Mouse (Mus musculus) myocyte (in vitro differentiated cells): ENCODE data around the gene Prss16.

ENCODE experiments used
- CEBPB ChIP-seq: IDR thresholded peaks from 2 replicates; pipeline ENCODE4 v1.6.1; 2011; ENCODE audit warnings: mild to moderate bottlenecking, moderate library complexity; ENCODE audit not compliant: poor library complexity, insufficient read depth, severe bottlenecking
- E2F4 ChIP-seq: IDR thresholded peaks from one replicate; pipeline ENCODE4 v1.6.1; 2011; ENCODE audit warnings: mild to moderate bottlenecking, control low read depth, moderate library complexity; ENCODE audit not compliant: insufficient read depth
- MAX ChIP-seq: IDR thresholded peaks from one replicate; pipeline ENCODE4 v1.6.1; 2011; ENCODE audit warnings: low read depth, mild to moderate bottlenecking, control low read depth
- MYOD1 ChIP-seq, 3 experiments: IDR thresholded peaks; one replicate each; pipeline ENCODE4 v1.6.1; 2011; ENCODE audit warnings: control low read depth in 2 of 3, low read depth in 2 of 3, mild to moderate bottlenecking in 2 of 3, moderate library complexity in 1 of 3; ENCODE audit not compliant: insufficient read length in 2 of 3, control insufficient read depth in 1 of 3
- MYOG ChIP-seq, 3 experiments: IDR thresholded peaks; one replicate each; pipeline ENCODE4 v1.6.1; 2011; ENCODE audit warnings: control low read depth in 2 of 3, low read depth in 2 of 3, mild to moderate bottlenecking in 2 of 3; ENCODE audit not compliant: insufficient read length in 2 of 3, control insufficient read depth in 1 of 3, insufficient read depth in 1 of 3
- POLR2A ChIP-seq: IDR thresholded peaks from one replicate; pipeline ENCODE4 v1.6.1; 2011; ENCODE audit warnings: low read depth, mild to moderate bottlenecking, control low read depth, moderate library complexity; ENCODE audit not compliant: insufficient read length
- POLR2AphosphoS2 ChIP-seq: IDR thresholded peaks from one replicate; pipeline ENCODE4 v1.6.1; 2011; ENCODE audit warnings: low read depth, control low read depth; ENCODE audit not compliant: insufficient read length
- REST ChIP-seq: IDR thresholded peaks from one replicate; pipeline ENCODE4 v1.6.1; 2011; ENCODE audit warnings: mild to moderate bottlenecking, control low read depth, moderate library complexity; ENCODE audit not compliant: insufficient read depth, insufficient read length
- SRF ChIP-seq: IDR thresholded peaks from one replicate; pipeline ENCODE4 v1.6.1; 2011; ENCODE audit warnings: low read depth; ENCODE audit not compliant: control insufficient read depth, insufficient read length
- TCF12 ChIP-seq: IDR thresholded peaks from one replicate; pipeline ENCODE4 v1.6.1; 2011; ENCODE audit warnings: mild to moderate bottlenecking, control low read depth; ENCODE audit not compliant: poor library complexity, insufficient read depth, severe bottlenecking
- TCF3 ChIP-seq: IDR thresholded peaks from one replicate; pipeline ENCODE4 v1.6.1; 2011; ENCODE audit warnings: low read depth, control low read depth; ENCODE audit not compliant: insufficient read length
- USF1 ChIP-seq: IDR thresholded peaks from one replicate; pipeline ENCODE4 v1.6.1; 2011; ENCODE audit warnings: low read depth, mild to moderate bottlenecking, control low read depth, moderate library complexity

DNA sequence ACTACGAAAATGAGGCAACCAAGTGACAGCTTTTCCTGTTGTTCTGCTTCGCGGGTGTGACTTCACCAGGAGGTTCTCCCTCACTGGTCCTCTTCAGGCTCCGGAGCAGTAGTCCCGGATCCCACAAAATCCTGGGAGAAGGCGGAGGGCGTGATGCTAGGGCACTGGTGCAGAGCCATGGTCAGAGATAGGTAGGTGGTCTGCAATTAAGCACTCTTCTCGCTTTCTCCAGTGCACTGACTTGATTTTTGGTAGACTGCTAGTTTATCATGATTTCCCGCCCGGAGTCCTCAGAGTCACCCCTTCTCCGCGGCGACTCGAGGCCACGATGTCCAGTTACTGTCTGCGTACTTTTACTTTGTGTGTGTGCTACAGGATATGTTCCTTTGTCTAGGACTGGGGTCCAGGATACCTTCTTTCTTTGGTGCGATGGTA lies 4.9 kb upstream of the Prss16 start:
- TF ChIP-seq POLR2AphosphoS2: no peak
- TF ChIP-seq POLR2A: no peak
- TF ChIP-seq MYOD1 (IDR thresholded peaks at IDR 0.05; ENCODE audit: control insufficient read depth in 1 of 3, insufficient read length in 2 of 3, low read depth in 2 of 3): no peak
- TF ChIP-seq TCF3: no peak
- no peak for TF ChIP-seq USF1
- TF ChIP-seq MAX: no peak
- TF ChIP-seq REST: no peak
- no peak for TF ChIP-seq CEBPB
- TF ChIP-seq E2F4: no peak
- TF ChIP-seq MYOG (IDR thresholded peaks at IDR 0.05; ENCODE audit: control insufficient read depth in 1 of 3, insufficient read depth in 1 of 3, insufficient read length in 2 of 3, low read depth in 2 of 3): no peak
- no peak for TF ChIP-seq TCF12
- no peak for TF ChIP-seq SRF
